Mouse (Mus musculus) liver, embryonic 14.5 days (tissue): Measurements from ENCODE around the gene Ntng1. TPM values are rescaled to one million over a fixed set of nuclear protein-coding genes. Genes with fewer than 3 reads are reported as not detected.

ENCODE experiments used
- ATAC-seq: fragments of 200-750 bp; cut with Nextera tagmentation; 2 replicates; pipeline ENCODE4 v1.8.0; 2017; ENCODE audit warnings: moderate number of reproducible peaks, mild to moderate bottlenecking, moderate library complexity; ENCODE audit not compliant: insufficient read depth
- DNase-seq, 3 experiments: peaks; one replicate each; pipeline ENCODE4 v3.0.0-alpha.2; 2012 to 2013; ENCODE audit warnings: low read depth in 3 of 3, low spot score in 3 of 3
- H3K27ac ChIP-seq: fragments of 300-500 bp; sonication (generic); 2 replicates; pipeline ENCODE4 v1.5.1; 2014; ENCODE audit warnings: moderate library complexity, mild to moderate bottlenecking, control low read depth, inconsistent platforms
- H3K27me3 ChIP-seq: fragments of 300-500 bp; sonication (generic); 2 replicates; pipeline ENCODE4 v1.6.1; 2014; ENCODE audit warnings: mild to moderate bottlenecking, low read length, moderate library complexity; ENCODE audit not compliant: control insufficient read depth, insufficient read depth
- H3K36me3 ChIP-seq: fragments of 300-500 bp; sonication (generic); replicated peaks from 2 replicates; pipeline ENCODE4 v1.6.1; 2014; ENCODE audit warnings: low read depth; ENCODE audit not compliant: control insufficient read depth, insufficient read depth
- H3K4me1 ChIP-seq, 2 experiments: fragments of 200-500 bp in 1 of 2; fragments of 300-500 bp in 1 of 2; sonication (generic) in 1 of 2; replicated peaks; 2 replicates each; pipeline ENCODE4 v1.6.1; 2012 to 2014; ENCODE audit warnings: antibody characterized with exemption in 1 of 2, inconsistent platforms in 1 of 2, low read length in 1 of 2; ENCODE audit not compliant: control insufficient read depth in 2 of 2, insufficient read depth in 2 of 2
- H3K4me2 ChIP-seq: fragments of 300-500 bp; sonication (generic); 2 replicates; pipeline ENCODE4 v1.6.1; 2014; ENCODE audit warnings: low read depth, mild to moderate bottlenecking, control low read depth, moderate library complexity
- H3K4me3 ChIP-seq, 2 experiments: fragments of 200-500 bp in 1 of 2; fragments of 300-500 bp in 1 of 2; sonication (generic) in 1 of 2; 2 replicates each; pipeline ENCODE4 v1.5.1; 2012 to 2014; ENCODE audit warnings: low read depth in 2 of 2, low read length in 2 of 2, mild to moderate bottlenecking in 2 of 2, control low read depth in 1 of 2, inconsistent platforms in 1 of 2, moderate library complexity in 1 of 2; ENCODE audit not compliant: insufficient read depth in 1 of 2
- H3K9ac ChIP-seq: fragments of 300-500 bp; sonication (generic); replicated peaks from 2 replicates; pipeline ENCODE4 v1.6.1; 2014; ENCODE audit warnings: mild to moderate bottlenecking, control low read depth, moderate library complexity
- H3K9me3 ChIP-seq: fragments of 300-500 bp; sonication (generic); 2 replicates; pipeline ENCODE4 v1.6.1; 2016; ENCODE audit warnings: low read length, mixed read lengths; ENCODE audit not compliant: control insufficient read depth
- CTCF ChIP-seq: IDR thresholded peaks from 2 replicates; pipeline ENCODE4 v1.5.1; 2016; ENCODE audit warnings: antibody characterized with exemption, low read depth, control low read depth
- EP300 ChIP-seq: IDR thresholded peaks from 2 replicates; pipeline ENCODE4 v1.6.1; 2016; ENCODE audit warnings: antibody characterized with exemption, low read depth
- WGBS: fragments of 180-500 bp; shearing (Covaris S2); extraction: QIAGEN DNeasy Blood & Tissue Kit; methylation state at CpG from one replicate; pipeline ENCODE4 v1.1.7; 2014; ENCODE audit not compliant: insufficient replicate concordance; 5-methylcytosine and 5-hydroxymethylcytosine counted together
- polyA plus RNA-seq, 2 experiments: library from polyadenylated mRNA; depleted of rRNA in 1 of 2; stranded (reverse) in 1 of 2; unstranded in 1 of 2; fragments of >200 nt; fragmentation: Nextera tagmentation in 1 of 2; extraction: Ambion mirVana in 1 of 2; gene quantifications; 2 replicates each; pipeline versions ENCODE4 v1.2.1 to v1.2.3; 2012 to 2014

Gene Ntng1
- polyA plus RNA-seq, 2 experiments: 0.03 to 0.04 TPM

GRCm38 (mm10) chr3:109879061-109879460 is 264.8 kb downstream of the Ntng1 start:
- no peaks in the 10 kb centered on the region for H3K4me1 ChIP-seq
- no peaks in the 10 kb centered on the region for H3K27me3 ChIP-seq
- WGBS: 51% methylated on average over 4 of the region's 4 CpGs
- no peak overlapping the region for H3K27ac ChIP-seq
- ATAC-seq: no peak
- H3K9me3 ChIP-seq: no peaks in the 10 kb centered on the region
- no peaks in the 10 kb centered on the region for H3K36me3 ChIP-seq
- no peak overlapping the region for H3K4me2 ChIP-seq
- H3K4me3 ChIP-seq: no peak overlapping the region
- no peak overlapping the region for H3K9ac ChIP-seq
- DNase-seq: no peak
- TF ChIP-seq CTCF (no peak), EP300 (no peak)

GRCm38 (mm10) chr3:109871986-109872385 is 271.8 kb downstream of the Ntng1 start:
- Histone ChIP-seq H3K27me3 (no peaks in the 10 kb centered on the region), H3K4me3 (no peak overlapping the region), H3K27ac (no peak overlapping the region), H3K9me3 (no peaks in the 10 kb centered on the region), H3K9ac (no peak overlapping the region), H3K36me3 (no peaks in the 10 kb centered on the region), H3K4me1 (no peaks in the 10 kb centered on the region), H3K4me2 (no peak overlapping the region)
- WGBS: 69% methylated on average over 17 of the region's 17 CpGs
- no peak for TF ChIP-seq EP300
- no peak for TF ChIP-seq CTCF
- ATAC-seq (no peak), DNase-seq (no peak)

- H3K27me3 ChIP-seq: no peaks in the 10 kb centered on the region
- no peak for ATAC-seq
- H3K9me3 ChIP-seq: no peaks in the 10 kb centered on the region
- no peak overlapping the region for H3K9ac ChIP-seq
- H3K27ac ChIP-seq: no peak overlapping the region
- no peaks in the 10 kb centered on the region for H3K4me1 ChIP-seq
- H3K4me2 ChIP-seq: no peak overlapping the region
- DNase-seq: no peak
- H3K4me3 ChIP-seq: no peak overlapping the region
- TF ChIP-seq CTCF (no peak), EP300 (no peak)
- no peaks in the 10 kb centered on the region for H3K36me3 ChIP-seq
- 64% methylated on average over 1 of the region's 1 CpGs for WGBS
Observed at GRCm38 (mm10) chr3:109858276-109858675, 285.5 kb downstream of the Ntng1 start.

GRCm38 (mm10) chr3:109854449-109855155 is 289.2 kb downstream of the Ntng1 start:
- Histone ChIP-seq H3K9ac (no peak overlapping the region), H3K4me3 (no peak overlapping the region), H3K4me1 (no peaks in the 10 kb centered on the region), H3K36me3 (no peaks in the 10 kb centered on the region), H3K4me2 (no peak overlapping the region), H3K27me3 (no peaks in the 10 kb centered on the region), H3K27ac (no peak overlapping the region), H3K9me3 (no peaks in the 10 kb centered on the region)
- no peak for ATAC-seq
- 63% methylated on average over 9 of the region's 9 CpGs for WGBS
- no peak for DNase-seq
- no peak for TF ChIP-seq EP300
- no peak for TF ChIP-seq CTCF

GRCm38 (mm10) chr3:109846660-109847059 is 297.2 kb downstream of the Ntng1 start:
- Histone ChIP-seq H3K4me1 (no peaks in the 10 kb centered on the region), H3K9ac (no peak overlapping the region), H3K27me3 (no peaks in the 10 kb centered on the region), H3K27ac (no peak overlapping the region), H3K9me3 (no peaks in the 10 kb centered on the region), H3K4me2 (no peak overlapping the region), H3K4me3 (no peak overlapping the region), H3K36me3 (no peaks in the 10 kb centered on the region)
- DNase-seq (no peak), ATAC-seq (no peak)
- TF ChIP-seq CTCF (no peak), EP300 (no peak)
- 52% methylated on average over 4 of the region's 4 CpGs for WGBS
